Mouse (Mus musculus): Measurements from ENCODE around the gene Usp9y. TPM values are rescaled to one million over a fixed set of nuclear protein-coding genes. Genes with fewer than 3 reads are reported as not detected.
A peak's percentile ranks its signal among the peaks of the same experiment; 100 is the strongest.

The Usp9y gene
- total RNA-seq (2021), result under 1 TPM in 1 of 2 experiments, not detected in 1; 0.10 TPM
- long read RNA-seq, experiment 1, result 0 reads
- long read RNA-seq, experiment 2, result 0 reads

GRCm38 (mm10) chrY:1459682-1460081 lies at the start of gene Usp9y:
Gene Usp9y (minus strand): TSS chrY:1459782.
- DNase-seq (ENCODE audit: low spot score in 2 of 2), result no peak
- no peak for TF ChIP-seq CTCF (conservative IDR thresholded peaks at IDR 0.05)
- H3K27ac ChIP-seq, result no peak within 1 kb of the TSS
- H3K4me3 ChIP-seq, result no peak within 1 kb of the TSS

- H3K4me3 ChIP-seq, result no peak overlapping the region
- TF ChIP-seq CTCF (conservative IDR thresholded peaks at IDR 0.05), result no peak
- DNase-seq (ENCODE audit: low spot score in 2 of 2), result no peak
- no peak overlapping the region for H3K27ac ChIP-seq
Measured at GRCm38 (mm10) chrY:1293708-1294107, 165.9 kb downstream of the Usp9y start.

DNA sequence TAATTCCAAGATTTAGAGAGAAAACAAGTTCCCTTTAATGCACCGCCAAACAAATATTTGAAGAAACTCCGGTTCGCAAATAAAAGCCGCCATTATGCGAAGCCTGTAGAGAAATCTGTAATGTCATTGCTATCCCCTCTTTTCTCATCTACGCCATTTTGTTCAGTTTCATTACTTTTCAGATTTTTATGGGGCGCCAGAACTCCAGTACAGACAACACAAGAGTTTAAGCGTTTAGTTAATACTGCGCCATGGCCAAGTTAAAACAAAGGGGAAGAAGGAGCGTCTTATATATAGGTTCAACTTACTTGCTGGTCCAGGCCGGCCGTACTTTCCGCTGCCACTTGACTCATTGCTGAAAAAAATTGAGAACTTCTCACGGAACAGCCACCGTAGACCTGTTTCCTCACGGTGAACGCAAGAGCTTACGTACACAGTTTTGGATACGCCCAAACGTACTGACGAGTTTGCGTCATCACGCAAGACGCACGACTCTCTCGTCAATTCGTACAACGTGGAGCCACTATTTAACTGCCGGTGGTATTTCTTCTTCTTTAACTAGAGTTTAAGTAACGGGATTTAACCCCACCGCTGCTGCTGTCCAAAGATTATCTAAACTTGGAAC lies 173.3 kb downstream of the Usp9y start, which contains the start of gene Ddx3y:
TSS of gene Ddx3y (minus strand) at position 459 of the 625 bp plus-strand sequence.
- peak in 1 of 2 experiments; percentile 63 for DNase-seq (ENCODE audit: low spot score in 2 of 2)
- Histone ChIP-seq H3K4me3 (peak within 1 kb of the TSS; percentile 72), H3K27ac (peak within 1 kb of the TSS; percentile 89)
- no peak for TF ChIP-seq CTCF (conservative IDR thresholded peaks at IDR 0.05)

GRCm38 (mm10) chrY:1285735-1286134 lies 173.8 kb downstream of the Usp9y start:
- DNase-seq (ENCODE audit: low spot score in 2 of 2), result peak in 1 of 2 experiments; percentile 11
- Histone ChIP-seq H3K4me3 (peak overlapping the region; percentile 72), H3K27ac (peak overlapping the region; percentile 89)
- no peak for TF ChIP-seq CTCF (conservative IDR thresholded peaks at IDR 0.05)

Other genes starting within 250 kb of the Usp9y start
- 10 to 100 TPM in 1 of 2 experiments, not detected in 1; 23.2 TPM for gene Uty, start 214.0 kb downstream of the Usp9y start, total RNA-seq (2021)
- gene Ddx3y, start 173.2 kb downstream of the Usp9y start, total RNA-seq (2021), result 10 to 100 TPM in 1 of 2 experiments, not detected in 1; 46.7 TPM